Mouse (Mus musculus) right cerebral cortex, postnatal 4 days (tissue): Measurements from ENCODE around the gene Spint4.
"Not testable (repeated sequence)": the region's sequence is repeated elsewhere in the genome, so short reads cannot be mapped to it uniquely, and the experiment has no call there.

Experiments used
- DNase-seq: peaks from one replicate; pipeline ENCODE4 v3.0.0-alpha.2; 2022

Gene Spint4

GRCm38 (mm10) chr2:164698201-164698600, at the start of gene Spint4:
Gene Spint4, plus strand, starts transcription at chr2:164698501.
- DNase-seq: no peak

- peak; percentile 51 for DNase-seq
Measured at GRCm38 (mm10) chr2:164655858-164656257, 42.4 kb upstream of the Spint4 start, which contains the start of gene Wfdc10. Gene Wfdc10, plus strand, starts transcription at chr2:164656046.

GRCm38 (mm10) chr2:164656483-164656882, 41.8 kb upstream of the Spint4 start, which contains the start of gene Wfdc9:
Gene Wfdc9, minus strand, starts transcription at chr2:164656583.
- DNase-seq: no peak

GRCm38 (mm10) chr2:164664851-164665250, 33.5 kb upstream of the Spint4 start:
- no peak for DNase-seq

GRCm38 (mm10) chr2:164670261-164670660, 28.0 kb upstream of the Spint4 start:
- no peak for DNase-seq

GRCm38 (mm10) chr2:164670938-164671337, 27.4 kb upstream of the Spint4 start:
- no peak for DNase-seq

GRCm38 (mm10) chr2:164673987-164674386, 24.3 kb upstream of the Spint4 start, which contains the start of gene Wfdc11:
Gene Wfdc11, minus strand, starts transcription at chr2:164674087.
- no peak for DNase-seq

GRCm38 (mm10) chr2:164676103-164676502, 22.2 kb upstream of the Spint4 start:
- no peak for DNase-seq

- DNase-seq: no peak
Measured at GRCm38 (mm10) chr2:164676916-164677685, 21.2 kb upstream of the Spint4 start.

- DNase-seq: peak; percentile 66
Measured at GRCm38 (mm10) chr2:164678848-164679625, 19.3 kb upstream of the Spint4 start.

GRCm38 (mm10) chr2:164679906-164680305, 18.4 kb upstream of the Spint4 start:
- DNase-seq: no peak

GRCm38 (mm10) chr2:164684807-164685206, 13.5 kb upstream of the Spint4 start, which contains the start of gene Wfdc13:
Gene Wfdc13, plus strand, starts transcription at chr2:164685107.
- DNase-seq: no peak

- DNase-seq: no peak
Measured at GRCm38 (mm10) chr2:164700959-164701358, 2.7 kb downstream of the Spint4 start.

GRCm38 (mm10) chr2:164701761-164702160, 3.5 kb downstream of the Spint4 start:
- no peak for DNase-seq

- no peak for DNase-seq
Measured at GRCm38 (mm10) chr2:164704235-164704634, 5.9 kb downstream of the Spint4 start.

GRCm38 (mm10) chr2:164705328-164705727, 7.0 kb downstream of the Spint4 start:
- no peak for DNase-seq

- no peak for DNase-seq
Measured at GRCm38 (mm10) chr2:164705991-164706390, 7.7 kb downstream of the Spint4 start.

- no peak for DNase-seq
Measured at GRCm38 (mm10) chr2:164715005-164715404, 16.7 kb downstream of the Spint4 start, which contains the start of gene Spint5. Gene Spint5, plus strand, starts transcription at chr2:164715305.

GRCm38 (mm10) chr2:164716194-164716786, 18.0 kb downstream of the Spint4 start:
- not testable (repeated sequence) for DNase-seq

GRCm38 (mm10) chr2:164723276-164723675, 25.0 kb downstream of the Spint4 start:
- DNase-seq: no peak

- peak; percentile 80 for DNase-seq
Measured at GRCm38 (mm10) chr2:164725895-164726619, 27.8 kb downstream of the Spint4 start.

GRCm38 (mm10) chr2:164731719-164732118, 33.4 kb downstream of the Spint4 start:
- no peak for DNase-seq
